Mouse (Mus musculus) ES-E14 (cell line): ENCODE measurements around the gene Krt32.

ENCODE experiments used
- CHD2 ChIP-seq: IDR thresholded peaks from 2 replicates; pipeline ENCODE4 v1.6.1; 2014; ENCODE audit warnings: mild to moderate bottlenecking, low read depth, low read length, inconsistent platforms
- HCFC1 ChIP-seq: IDR thresholded peaks from 2 replicates; pipeline ENCODE4 v1.6.1; 2012; ENCODE audit warnings: low read length, inconsistent platforms, borderline replicate concordance; ENCODE audit not compliant: insufficient read depth
- MAFK ChIP-seq: IDR thresholded peaks from 2 replicates; pipeline ENCODE4 v1.6.1; 2014; ENCODE audit warnings: mild to moderate bottlenecking, low read depth, low read length, inconsistent platforms; ENCODE audit not compliant: insufficient read depth
- ZC3H11A ChIP-seq: IDR thresholded peaks from 2 replicates; pipeline ENCODE4 v1.6.1; 2012; ENCODE audit warnings: low read depth, mild to moderate bottlenecking, inconsistent platforms, low read length, borderline replicate concordance
- ZNF384 ChIP-seq: IDR thresholded peaks from 2 replicates; pipeline ENCODE4 v1.6.1; 2012; ENCODE audit warnings: low read depth, low read length, inconsistent platforms

GRCm38 (mm10) chr11:100136559-100136958 is 48.5 kb upstream of the Krt32 start:
- TF ChIP-seq ZC3H11A (no peak), HCFC1 (no peak), CHD2 (no peak), MAFK (no peak), ZNF384 (no peak)
